Mouse (Mus musculus) cerebellum, adult 9-10 months (tissue): Measurements from ENCODE around the gene Serpina1c.
"Not testable (repeated sequence)": the region's sequence is repeated elsewhere in the genome, so short reads cannot be mapped to it uniquely, and the experiment has no call there.

Experiments used
- DNase-seq: peaks from one replicate; pipeline ENCODE4 v3.0.0; 2022

Serpina1c gene

GRCm38 (mm10) chr12:103904837-103905340 lies at the start of gene Serpina1c:
Gene Serpina1c, minus strand, starts transcription at chr12:103904887.
- DNase-seq = not testable (repeated sequence)

- not testable (repeated sequence) for DNase-seq
Measured at GRCm38 (mm10) chr12:103952972-103953371, 48.3 kb upstream of the Serpina1c start.

GRCm38 (mm10) chr12:103946243-103946642 lies 41.6 kb upstream of the Serpina1c start:
- DNase-seq = no peak

DNA sequence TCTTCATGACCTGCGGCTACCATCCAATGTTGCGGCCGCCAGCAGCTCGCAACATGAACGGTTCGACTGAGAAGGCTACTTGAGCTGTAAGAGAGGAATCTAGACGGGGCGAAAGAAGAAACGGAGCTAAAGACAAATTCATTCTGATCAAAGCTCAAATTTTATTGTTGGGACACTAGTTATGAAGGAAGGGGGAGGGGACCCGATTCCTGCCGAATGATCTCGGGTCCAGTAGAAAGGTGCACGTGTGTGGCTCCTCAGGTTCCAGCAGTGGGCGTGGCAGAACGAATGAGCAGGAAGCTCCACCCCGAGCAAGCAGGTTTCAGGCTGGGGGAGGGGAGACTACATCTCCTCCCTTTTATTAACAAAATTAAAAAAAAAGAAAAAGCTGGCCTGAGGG lies 4.5 kb upstream of the Serpina1c start:
- DNase-seq = not testable (repeated sequence)

- not testable (repeated sequence) for DNase-seq
Measured at GRCm38 (mm10) chr12:103907746-103908145, 3.1 kb upstream of the Serpina1c start.

DNA sequence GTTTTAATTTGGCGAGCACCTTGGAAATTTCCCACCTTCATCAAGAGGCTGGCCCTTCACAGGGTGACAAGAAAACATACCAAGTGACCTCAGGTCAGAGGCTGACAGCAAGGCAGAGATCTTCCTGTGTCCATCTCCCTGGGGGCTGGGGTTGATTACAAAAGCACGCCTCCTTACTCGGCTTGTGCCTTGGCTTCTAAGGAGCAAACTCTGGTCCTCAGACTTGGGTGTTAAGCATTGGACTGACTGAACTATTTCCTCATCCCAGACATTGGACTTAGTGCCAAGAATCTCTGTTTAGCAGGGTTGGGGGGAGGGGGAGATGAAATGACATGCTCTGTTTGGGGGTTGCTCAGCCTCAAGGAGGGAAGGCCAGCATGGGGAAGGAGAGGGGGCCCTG lies 2.8 kb downstream of the Serpina1c start:
- DNase-seq = not testable (repeated sequence)

- DNase-seq = not testable (repeated sequence)
Measured at GRCm38 (mm10) chr12:103866873-103867272, 37.8 kb downstream of the Serpina1c start.

DNA sequence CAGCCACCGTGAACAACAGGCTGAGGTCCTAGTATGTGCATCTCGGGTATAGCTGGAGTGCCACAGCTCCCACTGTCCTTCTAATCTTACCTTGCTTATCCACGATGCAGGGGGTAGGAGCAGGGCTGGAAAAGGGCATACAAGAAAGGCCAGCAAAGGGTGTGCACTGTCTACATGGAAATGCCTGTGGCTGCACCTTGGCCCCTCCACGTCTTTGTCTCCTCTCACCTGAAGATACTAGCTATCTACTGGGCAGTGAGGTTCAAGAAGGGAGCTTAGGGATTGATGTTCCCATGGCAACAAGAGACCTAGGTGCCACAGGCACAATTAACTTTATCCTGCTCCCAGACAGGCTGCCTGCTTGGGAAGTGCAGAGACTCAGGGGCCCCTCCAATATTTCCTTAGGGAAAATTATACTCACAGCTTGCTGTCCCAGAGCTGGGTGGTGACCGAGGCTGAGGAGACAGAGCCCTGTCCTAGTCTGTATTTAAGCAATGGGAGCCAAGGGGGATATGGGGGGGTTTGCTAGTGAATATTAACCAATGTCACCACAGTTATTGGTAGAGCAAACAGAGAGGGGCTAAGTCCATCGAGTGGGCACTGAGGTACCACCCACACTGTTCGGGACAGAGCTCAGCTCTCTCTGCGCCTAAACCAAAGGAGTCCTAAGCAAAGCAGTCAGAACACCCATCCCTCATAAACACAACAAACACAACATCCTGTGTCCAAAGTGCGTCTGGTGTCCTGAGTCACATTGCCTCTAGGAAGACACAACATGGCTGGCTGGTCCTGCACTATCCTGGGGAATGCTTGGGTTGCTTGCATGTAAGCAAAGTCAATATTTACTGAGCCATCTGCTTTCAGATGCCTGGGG lies 41.3 kb downstream of the Serpina1c start, which contains the start of gene Serpina1a:
Serpina1a (minus strand) TSS at position 462 of the 874 bp plus-strand sequence.
- not testable (repeated sequence) for DNase-seq

DNA sequence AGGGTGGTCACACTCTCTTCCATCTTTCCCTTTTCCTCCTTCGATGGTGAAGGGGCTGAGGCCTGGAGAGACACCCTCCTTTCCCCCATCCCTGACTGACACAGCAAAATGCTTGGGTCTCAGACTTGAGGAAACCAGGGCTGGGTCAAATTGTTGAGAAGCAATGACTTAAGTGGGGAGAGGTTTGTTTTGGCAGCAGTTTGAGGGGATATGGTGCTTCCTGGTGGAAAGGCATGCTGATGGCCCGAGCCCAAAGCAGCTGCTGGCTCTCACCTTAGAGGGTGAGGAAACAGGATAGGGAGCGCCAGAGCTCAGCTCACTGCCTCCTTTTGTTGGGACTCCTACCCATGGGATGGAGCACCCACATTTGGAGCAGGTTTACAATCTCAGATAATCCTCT lies 43.7 kb downstream of the Serpina1c start:
- DNase-seq = no peak

DNA sequence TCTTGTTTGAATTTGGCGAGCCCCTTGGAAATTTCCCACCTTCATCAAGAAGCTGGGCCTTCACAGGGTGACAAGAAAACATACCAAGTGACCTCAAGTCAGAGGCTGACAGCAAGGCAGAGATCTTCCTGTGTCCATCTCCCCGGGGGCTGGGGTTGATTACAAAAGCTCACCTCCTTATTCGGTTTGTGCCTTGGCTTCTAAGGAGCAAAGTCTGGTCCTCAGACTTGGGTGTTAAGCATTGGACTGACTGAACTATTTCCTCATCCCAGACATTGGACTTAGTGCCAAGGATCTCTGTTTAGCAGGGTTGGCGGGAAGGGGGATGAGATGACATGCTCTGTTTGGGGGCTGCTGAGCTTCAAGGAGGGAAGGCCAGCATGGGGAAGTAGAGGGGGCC lies 44.1 kb downstream of the Serpina1c start:
- DNase-seq = not testable (repeated sequence)

GRCm38 (mm10) chr12:103859584-103859983 lies 45.1 kb downstream of the Serpina1c start:
- not testable (repeated sequence) for DNase-seq

- DNase-seq = not testable (repeated sequence)
Measured at GRCm38 (mm10) chr12:103853032-103853431, 51.7 kb downstream of the Serpina1c start.
